Mouse (Mus musculus) left cerebral cortex, postnatal 25 days (tissue): ENCODE measurements around the gene Tfdp1. TPM values are rescaled to one million over a fixed set of nuclear protein-coding genes. Genes with fewer than 3 reads are reported as not detected.

Experiments
- DNase-seq, 2 experiments: peaks; one replicate each; pipeline ENCODE4 v3.0.0; 2022; ENCODE audit warnings: low spot score in 2 of 2, mixed read lengths in 1 of 2
- intact Hi-C: fragments of 180-260 bp; cut with DNase I; formaldehyde crosslinking; loops from one replicate; pipeline ENCODE4 v1.15.1; 2025
- total RNA-seq, 2 experiments: library from RNA; stranded (reverse); gene quantifications; 2 replicates each; pipeline ENCODE4 v1.2.3; 2021

Gene Tfdp1
- total RNA-seq, 2 experiments from 2014 or later: 65.7 to 66.9 TPM

DNA sequence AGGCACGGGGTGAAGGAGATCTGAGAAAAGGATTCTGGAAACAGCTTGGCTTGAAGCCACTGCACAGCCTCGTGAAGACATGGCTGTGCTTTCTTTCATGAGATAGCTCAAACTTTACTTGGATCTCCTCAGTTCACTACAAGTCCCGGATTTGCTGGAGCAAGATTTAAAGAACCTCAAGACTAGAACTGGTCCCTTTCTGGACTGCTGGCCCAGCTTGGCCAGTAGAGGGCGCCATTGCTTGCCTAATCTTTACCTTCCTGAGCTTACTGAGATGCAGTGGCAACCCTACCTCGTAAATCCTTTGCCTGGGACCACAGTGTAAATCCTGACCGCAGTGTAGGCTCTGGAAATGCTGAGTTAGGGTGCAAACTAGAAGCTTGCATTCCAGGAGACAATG, 73.0 kb downstream of the Tfdp1 start:
- intact Hi-C loops: loop anchor here (1.0 to 10.0 kb wide), 2 partner anchors 51 to 343 kb away; partner anchors contain the start of gene Cdc16
- peak; percentile 67 to 74 for DNase-seq

DNA sequence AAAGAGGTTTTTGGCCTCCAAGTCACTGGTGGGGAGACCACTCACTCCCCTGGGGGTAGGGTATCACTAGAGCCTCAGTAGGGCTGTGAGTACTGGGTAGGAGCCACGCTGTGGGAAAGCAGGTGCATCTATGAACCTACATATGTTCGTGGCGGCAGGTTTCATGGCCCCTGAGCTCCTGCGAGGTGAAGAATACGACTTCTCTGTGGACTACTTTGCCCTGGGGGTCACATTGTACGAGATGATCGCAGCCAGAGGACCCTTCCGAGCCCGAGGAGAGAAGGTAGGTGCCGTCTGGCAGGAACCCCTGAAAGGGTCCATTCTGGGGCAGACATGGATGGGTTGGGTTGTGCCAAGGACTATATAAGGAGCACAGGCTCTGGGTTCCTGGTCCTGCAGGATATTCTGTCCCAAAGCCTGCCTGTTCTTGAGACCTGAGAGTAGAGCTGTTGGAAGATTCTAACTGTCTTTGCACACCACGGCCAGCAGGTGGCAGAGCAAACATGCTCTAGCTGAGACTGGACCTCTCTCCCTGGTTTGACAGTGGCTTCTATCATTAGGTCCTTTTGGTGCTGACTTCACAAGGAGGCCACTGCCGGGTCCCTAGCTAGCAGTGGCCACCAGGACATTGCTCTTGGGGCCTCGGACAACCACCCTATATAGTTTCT, 74.5 kb downstream of the Tfdp1 start:
- DNase-seq: peak; percentile 32 to 42
- intact Hi-C loops: loop anchor here (2.0 to 10.0 kb wide), 2 partner anchors 138 to 342 kb away; partner anchors contain the start of gene Cdc16

DNA sequence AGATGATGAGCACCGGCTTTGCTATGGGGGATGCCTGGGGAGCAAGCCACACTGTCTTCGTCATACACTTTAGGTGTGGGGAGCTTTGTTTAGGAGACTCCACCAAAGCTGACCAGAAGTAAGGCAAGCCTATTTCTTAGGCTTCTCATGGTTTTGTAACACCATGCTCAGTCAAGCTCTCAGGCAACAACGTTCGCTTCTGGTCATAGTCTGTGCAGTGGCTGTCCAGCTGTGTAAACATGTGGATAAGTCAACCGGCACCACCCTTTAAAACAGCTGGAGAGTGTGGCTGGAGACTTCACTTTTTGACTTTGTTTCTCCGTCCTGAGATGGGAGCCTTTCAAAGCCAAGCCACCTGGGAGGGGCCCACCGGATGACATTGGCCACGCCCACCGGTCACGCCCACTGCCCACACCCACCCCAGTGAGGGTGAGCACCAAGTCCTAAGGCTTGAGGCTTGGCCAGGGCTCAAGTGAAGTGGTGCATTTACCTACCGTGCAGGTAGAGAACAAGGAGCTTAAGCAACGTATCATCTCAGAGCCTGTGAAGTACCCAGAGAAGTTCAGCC, 75.4 kb downstream of the Tfdp1 start:
- intact Hi-C loops: loop anchor here (2.0 to 10.0 kb wide), 2 partner anchors 137 to 341 kb away; partner anchors contain the start of gene Cdc16
- no peak for DNase-seq

DNA sequence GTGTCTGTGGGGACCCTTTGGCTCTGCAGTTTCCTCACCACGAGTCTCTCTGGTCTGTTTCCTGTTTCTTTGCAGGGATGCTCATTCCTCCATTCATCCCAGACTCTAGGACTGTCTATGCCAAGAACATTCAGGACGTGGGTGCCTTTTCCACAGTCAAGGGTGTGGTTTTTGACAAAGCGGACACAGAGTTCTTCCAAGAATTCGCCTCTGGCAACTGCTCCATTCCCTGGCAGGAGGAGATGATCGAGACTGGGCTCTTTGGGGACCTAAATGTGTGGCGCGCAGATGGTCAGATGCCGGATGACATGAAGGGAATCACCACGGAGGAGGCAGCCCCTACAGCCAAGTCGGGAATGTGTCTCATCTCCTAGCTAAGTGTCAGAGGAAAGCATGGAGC, 77.3 kb downstream of the Tfdp1 start:
- DNase-seq: peak in 1 of 2 experiments; percentile 43
- intact Hi-C loops: loop anchor here (10.0 kb wide), 1 partner anchor 339 kb away; the partner anchor contains the start of gene Cdc16

DNA sequence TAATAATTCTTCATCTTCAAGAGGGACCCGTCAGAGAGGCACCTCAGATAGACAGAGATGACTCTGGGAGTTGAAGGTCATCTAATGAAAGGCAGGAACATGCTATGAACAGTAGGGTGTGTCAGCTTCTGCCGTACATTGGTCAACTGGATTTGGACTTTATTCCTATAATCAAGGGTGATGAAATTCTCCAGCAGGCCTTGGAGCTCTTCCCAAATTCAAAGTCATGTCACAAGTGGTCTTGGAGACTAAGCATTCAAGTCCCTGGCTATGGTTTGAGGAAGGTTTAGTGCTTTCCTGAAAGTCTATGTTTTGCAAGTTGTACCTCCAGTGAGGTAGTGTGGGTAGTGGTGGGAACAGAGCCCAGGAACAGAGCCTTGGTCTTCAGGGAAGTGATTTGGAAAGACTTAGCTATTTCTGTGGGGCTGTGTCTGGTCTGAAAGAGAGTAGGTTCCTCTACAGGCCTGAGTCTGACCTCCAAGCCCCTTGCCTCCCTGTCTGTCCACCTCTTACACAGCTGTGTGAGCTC, 80.6 kb downstream of the Tfdp1 start:
- intact Hi-C loops: loop anchor here (10.0 kb wide), 1 partner anchor 336 kb away; the partner anchor contains the start of gene Cdc16
- peak in 1 of 2 experiments; percentile 55 for DNase-seq

- DNase-seq: peak; percentile 6 to 51
- intact Hi-C loops: no loop called here
Observed at GRCm38 (mm10) chr8:13420970-13421369, 82.4 kb downstream of the Tfdp1 start.

DNA sequence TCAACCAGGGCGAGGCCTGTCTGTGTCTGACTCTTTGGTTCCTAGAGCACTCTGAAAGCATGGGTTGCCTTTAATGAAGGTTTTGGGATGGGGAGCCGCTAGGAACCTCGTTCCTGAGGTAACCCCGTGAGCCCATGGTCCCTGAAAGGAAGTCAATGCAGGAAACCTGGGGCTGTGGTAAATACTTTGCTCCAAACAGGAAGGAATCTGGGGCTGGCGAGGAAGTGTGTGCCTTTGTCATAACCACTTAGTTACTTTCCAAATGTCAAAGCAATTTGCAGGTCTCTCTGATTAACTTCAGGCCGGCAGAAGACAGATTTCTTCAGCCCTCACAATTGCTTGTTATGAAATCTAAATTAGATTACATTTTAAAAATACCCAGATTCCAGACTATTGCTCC, 88.8 kb downstream of the Tfdp1 start:
- intact Hi-C loops: no loop called here
- no peak for DNase-seq

Other genes starting within 250 kb of the Tfdp1 start
- gene Pcid2, start 233.3 kb upstream of the Tfdp1 start, total RNA-seq: 10 to 100 TPM; 28.1 to 30.0 TPM
- gene Cul4a, start 233.1 kb upstream of the Tfdp1 start, total RNA-seq: 10 to 100 TPM; 54.2 to 54.6 TPM
- 100 to 1,000 TPM; 285 to 291 TPM for gene Lamp1, start 179.6 kb upstream of the Tfdp1 start, total RNA-seq
- gene Grtp1, start 138.1 kb upstream of the Tfdp1 start, total RNA-seq: 1 to 10 TPM; 4.0 to 4.9 TPM
- gene Adprhl1, start 84.6 kb upstream of the Tfdp1 start, total RNA-seq: 1 to 10 TPM in 1 of 2 experiments, under 1 TPM in 1; 0.60 to 1.4 TPM
- gene Dcun1d2, start 50.6 kb upstream of the Tfdp1 start, total RNA-seq: 10 to 100 TPM; 40.7 to 43.3 TPM
- gene Tmco3, start 50.6 kb upstream of the Tfdp1 start, total RNA-seq: 10 to 100 TPM; 48.0 to 56.1 TPM
- gene Atp4b, start 58.1 kb downstream of the Tfdp1 start, total RNA-seq: not detected
- not detected for gene Grk1, start 66.3 kb downstream of the Tfdp1 start, total RNA-seq
- 1 to 10 TPM; 5.0 to 5.6 TPM for gene Tmem255b, start 96.4 kb downstream of the Tfdp1 start, total RNA-seq
- gene Gas6, start 155.7 kb downstream of the Tfdp1 start, total RNA-seq: 10 to 100 TPM; 97.5 to 98.9 TPM
- not detected for gene 1700029H14Rik, start 223.7 kb downstream of the Tfdp1 start, total RNA-seq